Mouse (Mus musculus): ENCODE measurements around the gene Fam229a.
"Not testable (repeated sequence)": the region's sequence is repeated elsewhere in the genome, so short reads cannot be mapped to it uniquely, and the experiment has no call there.

The Fam229a gene

GRCm38 (mm10) chr4:129518519-129518918 is 27.5 kb downstream of the Fam229a start:
- DNase-seq (ENCODE audit: low spot score), result no peak

- no peak for DNase-seq (ENCODE audit: low spot score)
Measured at GRCm38 (mm10) chr4:129525338-129525737, 34.3 kb downstream of the Fam229a start.

GRCm38 (mm10) chr4:129525889-129526288 is 34.9 kb downstream of the Fam229a start:
- DNase-seq (ENCODE audit: low spot score), result no peak

GRCm38 (mm10) chr4:129528901-129529300 is 37.9 kb downstream of the Fam229a start:
- DNase-seq (ENCODE audit: low spot score), result not testable (repeated sequence)

- no peak for DNase-seq (ENCODE audit: low spot score)
Measured at GRCm38 (mm10) chr4:129540012-129540411, 49.0 kb downstream of the Fam229a start.

All from layer of hippocampus, adult 9-10 months (tissue).